Mouse (Mus musculus) G1E (cell line): Measurements from ENCODE around the gene Odf3b.

ENCODE experiments used
- CTCF ChIP-seq: IDR thresholded peaks from 2 replicates; pipeline ENCODE4 v1.5.1; 2012; ENCODE audit warnings: low read depth, low read length, inconsistent platforms, mixed read lengths
- GATA1 ChIP-seq: IDR thresholded peaks from 2 replicates; pipeline ENCODE4 v1.6.1; 2012; ENCODE audit warnings: borderline replicate concordance, low read length, inconsistent platforms, mixed read lengths
- GATA2 ChIP-seq: IDR thresholded peaks from 2 replicates; pipeline ENCODE4 v1.6.1; 2012; ENCODE audit warnings: low read depth, low read length, inconsistent platforms, borderline replicate concordance
- POLR2AphosphoS5 ChIP-seq: IDR thresholded peaks from 2 replicates; pipeline ENCODE4 v1.6.1; 2012; ENCODE audit warnings: low read depth, low read length, inconsistent platforms; ENCODE audit not compliant: insufficient replicate concordance
- TAL1 ChIP-seq: conservative IDR thresholded peaks from 2 replicates; pipeline ENCODE4 v1.6.1; 2012; ENCODE audit warnings: low read depth, low read length, inconsistent platforms, mixed read lengths

- TF ChIP-seq CTCF (no peak), GATA1 (no peak), POLR2AphosphoS5 (no peak), TAL1 (no peak), GATA2 (no peak)
These were observed 22.7 kb downstream of the Odf3b start for GRCm38 (mm10) chr15:89356372-89356771.
